Mouse (Mus musculus): ENCODE results near the gene Slco4c1. TPM values are rescaled to one million over a fixed set of nuclear protein-coding genes. Genes with fewer than 3 reads are reported as not detected.

Gene Slco4c1
- polyA plus RNA-seq, 1 experiment from 2014 or later = 0.07 TPM

DNA sequence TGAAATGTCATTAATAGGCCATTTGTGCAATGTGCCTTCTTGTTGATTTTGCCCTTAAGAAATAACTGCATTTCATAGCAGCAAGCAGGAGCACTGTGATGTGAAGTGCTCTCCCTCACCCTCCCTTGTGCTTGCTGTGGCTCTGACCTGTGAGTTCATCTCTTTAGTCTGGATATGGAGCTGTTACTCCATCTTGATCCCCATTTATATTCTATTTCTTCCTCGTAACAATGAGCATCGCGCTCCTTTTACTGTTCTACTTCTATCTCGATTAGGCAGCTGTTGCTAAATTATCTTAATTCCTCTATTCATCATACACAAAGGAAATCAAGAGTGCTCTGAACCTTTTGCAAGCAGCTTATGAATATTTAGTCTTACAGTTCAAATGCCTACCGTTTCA lies 98.3 kb downstream of the Slco4c1 start:
- DNase-seq (ENCODE audit: low spot score) = no peak

DNA sequence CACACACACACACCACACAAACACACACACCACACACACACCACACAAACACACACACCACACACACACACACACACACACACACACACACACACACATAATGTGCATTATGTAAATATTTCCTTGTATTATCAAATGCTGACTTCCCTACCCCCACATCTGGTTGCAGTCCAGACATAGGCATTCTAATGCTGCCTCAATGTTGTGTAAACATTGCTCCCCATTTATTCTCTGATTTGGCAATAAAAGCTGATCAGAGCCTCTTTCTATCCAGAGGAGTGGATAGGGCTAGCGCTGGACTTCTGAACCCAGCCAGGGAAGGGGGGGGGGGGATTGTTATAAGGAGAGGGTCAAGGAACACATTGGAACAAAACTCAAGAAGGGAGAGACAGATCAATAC lies 101.7 kb downstream of the Slco4c1 start:
- no peak for DNase-seq (ENCODE audit: low spot score)

DNA sequence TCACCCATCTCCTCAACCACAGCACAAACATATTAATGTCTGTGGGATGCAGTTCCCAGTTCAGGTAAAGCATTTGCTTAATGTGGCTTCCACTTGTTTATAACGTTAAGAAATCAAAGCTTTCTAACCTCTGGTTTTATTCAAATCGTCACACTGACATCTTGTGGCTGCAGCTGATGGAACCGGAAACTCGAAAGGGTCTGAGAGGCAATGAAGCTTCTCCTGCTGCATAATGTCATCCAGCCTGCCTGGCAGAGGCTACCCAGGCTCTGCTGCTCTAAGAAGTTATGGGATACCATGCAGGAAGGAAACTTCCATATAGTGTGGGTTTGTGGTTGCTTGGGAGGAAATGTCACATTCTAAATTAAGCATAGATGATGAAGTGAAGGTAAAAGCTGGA lies 103.7 kb downstream of the Slco4c1 start:
- no peak for DNase-seq (ENCODE audit: low spot score)

DNA sequence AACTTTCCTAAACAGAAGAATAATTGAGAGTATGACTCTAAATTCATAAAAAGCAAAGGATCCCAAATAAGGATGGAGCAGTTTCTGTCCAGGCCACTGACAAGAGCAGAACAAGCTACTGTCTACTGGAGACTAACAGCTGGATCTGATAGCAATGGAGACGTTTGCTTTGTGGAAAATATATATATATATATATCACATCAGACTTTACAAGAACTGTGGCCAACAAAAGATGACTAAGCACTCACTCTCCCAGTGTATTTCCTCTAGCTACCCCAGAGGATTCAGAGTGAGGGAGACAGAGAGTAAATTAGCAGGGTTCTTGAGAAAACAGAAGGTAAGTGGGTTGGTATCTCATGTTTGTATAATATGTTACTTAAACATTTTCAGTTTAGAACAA lies 105.4 kb downstream of the Slco4c1 start:
- no peak for DNase-seq (ENCODE audit: low spot score)
